Mouse (Mus musculus) brain, embryonic 18.5 days (tissue): ENCODE data around the gene Mucl2.
"Not testable (repeated sequence)": the region's sequence is repeated elsewhere in the genome, so short reads cannot be mapped to it uniquely, and the experiment has no call there.

Experiments used
- DNase-seq: peaks from one replicate; pipeline ENCODE4 v3.0.0-alpha.2; 2012; ENCODE audit warnings: low read depth, low spot score

Mucl2 gene

DNA sequence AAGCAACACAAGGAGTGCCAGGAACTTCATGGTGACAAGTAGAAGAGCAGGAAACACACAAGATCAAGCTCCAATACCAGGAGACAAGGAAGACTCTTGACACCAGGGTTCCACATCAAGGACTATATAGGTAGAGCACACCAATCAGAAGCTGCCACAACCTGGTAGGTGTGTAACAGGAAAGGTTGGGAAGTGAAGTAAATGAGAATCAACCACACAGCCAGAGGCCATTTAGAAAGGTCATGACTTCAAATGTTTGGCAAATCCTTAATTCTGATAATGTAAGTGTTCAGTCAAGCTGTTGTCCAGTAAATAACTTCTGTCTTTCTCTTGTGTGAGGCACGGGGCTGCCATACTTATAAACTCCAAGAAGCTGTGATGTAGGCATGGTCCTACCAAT lies at the start of gene Mucl2:
Gene Mucl2, minus strand, starts transcription at position 101 of the 400 bp plus-strand sequence.
- no peak for DNase-seq

DNA sequence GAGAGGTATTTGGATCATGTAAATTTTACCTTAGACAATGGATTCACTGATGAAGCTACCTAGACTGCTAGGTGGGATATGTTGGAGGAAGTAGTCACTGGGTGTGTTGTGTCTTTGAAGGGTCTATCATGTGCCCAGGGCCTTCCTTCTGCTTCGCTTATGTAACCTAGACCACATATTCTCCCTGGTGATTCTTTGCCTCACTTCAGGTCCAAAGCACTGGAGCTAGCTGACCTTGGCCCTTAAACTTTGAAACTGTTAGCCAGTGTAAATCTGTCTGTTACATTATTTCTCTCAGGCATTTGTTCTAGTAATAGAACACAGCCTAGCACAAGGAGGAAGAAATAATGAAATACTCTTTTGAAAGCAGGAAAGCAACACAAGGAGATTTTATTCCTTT lies 13.9 kb upstream of the Mucl2 start:
- DNase-seq: not testable (repeated sequence)
